Mouse (Mus musculus): ENCODE results near the gene Sult2b1.

GRCm38 (mm10) chr7:45704046-45704559 lies 80.4 kb downstream of the Sult2b1 start:
- TF ChIP-seq CTCF (IDR thresholded peaks at IDR 0.05; ENCODE audit: insufficient read depth, low read length) (no peak), POLR2A (IDR thresholded peaks at IDR 0.05; ENCODE audit: borderline replicate concordance, extremely low read depth, low read depth, low read length) (peak; percentile 95; the same call in 1 of the 2 replicates)
